16 mouse cellular contexts compared by ENCODE assay signal in the genomic region with DNA sequence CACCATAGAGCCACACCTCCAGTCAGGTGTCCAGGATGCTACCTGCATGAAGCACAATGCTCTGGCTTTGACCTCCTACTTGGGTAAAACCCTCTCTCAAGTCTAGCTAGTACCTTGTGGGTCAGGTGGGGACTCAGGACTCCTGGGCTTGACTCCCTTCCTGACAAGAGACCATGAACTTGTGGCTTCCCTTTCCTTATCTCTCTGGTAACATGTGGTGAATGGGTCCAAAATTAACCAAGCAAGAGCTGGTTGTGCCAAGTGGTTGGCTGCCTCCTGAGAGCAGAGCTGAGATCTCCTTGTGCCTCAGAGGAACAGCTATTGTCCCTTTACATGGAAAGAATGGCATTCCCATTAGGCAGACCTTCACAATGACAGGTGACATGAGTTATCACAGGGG. TPM values are rescaled to one million over a fixed set of nuclear protein-coding genes. Genes with fewer than 3 reads are reported as not detected.
A peak's percentile ranks its signal among the peaks of the same experiment; 100 is the strongest.
DNase-seq lines count a peak whose midpoint lies in the region; ATAC-seq and TF ChIP-seq lines count a peak whose summit lies in the region.
"Had no signal": no experiment of that assay in that cellular context is flagged by ENCODE, and none has a peak within 500 bp of the region (broad histone marks: within the 10 kb centered on the region; RNA-seq: fewer than 3 reads in every experiment).

No protein-coding gene starts in this region.

- H3K36me3 ChIP-seq in heart, embryonic 15.5 days, result no peaks in the 10 kb centered on the region; the same call in 1 of the 2 replicates
- H3K36me3 ChIP-seq in G1E (replicated peaks), result peaks cover 63% of the 10 kb centered on the region
- H3K36me3 ChIP-seq in embryonic facial prominence, embryonic 14.5 days (ENCODE audit: control insufficient read depth, insufficient read depth, low read length), result no peaks in the 10 kb centered on the region
- H3K36me3 ChIP-seq in forebrain, postnatal 0 days (ENCODE audit: insufficient read depth), result no peaks in the 10 kb centered on the region
- H3K36me3 ChIP-seq: stomach, embryonic 15.5 days had no signal

- no peak overlapping the region for H3K27ac ChIP-seq in heart, embryonic 15.5 days
- H3K27ac ChIP-seq in embryonic facial prominence, embryonic 14.5 days (replicated peaks; ENCODE audit: low read depth, low read length), result no peak overlapping the region
- no peak overlapping the region for H3K27ac ChIP-seq in forebrain, postnatal 0 days (ENCODE audit: low read depth, low read length)
- H3K27ac ChIP-seq: limb, embryonic 10.5 days; stomach, embryonic 15.5 days had no signal

- no peak overlapping the region for H3K4me2 ChIP-seq in heart, embryonic 15.5 days
- H3K4me2 ChIP-seq in embryonic facial prominence, embryonic 14.5 days (ENCODE audit: low read depth, low read length), result no peak overlapping the region
- no peak overlapping the region for H3K4me2 ChIP-seq in forebrain, postnatal 0 days (ENCODE audit: low read depth)

- no peak for TF ChIP-seq CTCF in G1E (IDR thresholded peaks at IDR 0.05; ENCODE audit: low read depth, low read length)
- TF ChIP-seq CTCF in forebrain, postnatal 0 days (IDR thresholded peaks at IDR 0.05; ENCODE audit: low read depth), result no peak

- no peak for ATAC-seq in heart, embryonic 15.5 days (replicated peaks; ENCODE audit: insufficient number of reproducible peaks, insufficient read depth, low FRiP score, low read depth)
- no peak for ATAC-seq in G1E (ENCODE audit: extremely low read depth, insufficient number of reproducible peaks, low FRiP score, poor library complexity, severe bottlenecking)
- no peak for ATAC-seq in embryonic facial prominence, embryonic 14.5 days (ENCODE audit: low read depth)
- peak; percentile 24 for ATAC-seq in megakaryocyte progenitor cell, adult 5-6 weeks (replicated peaks; ENCODE audit: poor library complexity)
- no peak for ATAC-seq in forebrain, postnatal 0 days

- H3K27me3 ChIP-seq in heart, embryonic 15.5 days, result no peaks in the 10 kb centered on the region
- H3K27me3 ChIP-seq in G1E (ENCODE audit: insufficient read depth, low read length), result no peaks in the 10 kb centered on the region
- no peaks in the 10 kb centered on the region for H3K27me3 ChIP-seq in embryonic facial prominence, embryonic 14.5 days (replicated peaks; ENCODE audit: control insufficient read depth, insufficient read depth, low read length)
- H3K27me3 ChIP-seq in forebrain, postnatal 0 days (ENCODE audit: insufficient read depth, low read length), result no peaks in the 10 kb centered on the region
- H3K27me3 ChIP-seq: stomach, embryonic 15.5 days had no signal

- DNase-seq in heart, postnatal 25 days (ENCODE audit: low spot score), result no peak
- DNase-seq in G1E (ENCODE audit: low spot score), result peak; percentile 21
- no peak for DNase-seq in embryonic facial prominence, embryonic 14.5 days (ENCODE audit: low spot score)
- DNase-seq in ovary, adult 18-20 months (ENCODE audit: low spot score), result no peak
- DNase-seq in forebrain, postnatal 0 days, result no peak
- DNase-seq: adrenal gland, postnatal 14 days; cerebellum, adult 9-10 months; gastrocnemius, postnatal 36 days; kidney, adult 8-10 months; lung, adult 2 months; spleen, adult 18-20 months; thymus, postnatal 36 days had no signal

- H3K9ac ChIP-seq in heart, embryonic 15.5 days, result no peak overlapping the region
- 0 out of 2 replicates have a peak overlapping the region, but pooled peaks have one; percentile 83 for H3K9ac ChIP-seq in embryonic facial prominence, embryonic 14.5 days (ENCODE audit: low read depth, low read length)
- H3K9ac ChIP-seq in forebrain, postnatal 0 days, result no peak overlapping the region
- H3K9ac ChIP-seq: stomach, embryonic 15.5 days had no signal

- no peaks in the 10 kb centered on the region for H3K9me3 ChIP-seq in heart, embryonic 15.5 days (replicated peaks)
- no peaks in the 10 kb centered on the region for H3K9me3 ChIP-seq in G1E (replicated peaks)
- no peaks in the 10 kb centered on the region for H3K9me3 ChIP-seq in embryonic facial prominence, embryonic 14.5 days (ENCODE audit: control insufficient read depth, low read length)
- H3K9me3 ChIP-seq in forebrain, postnatal 0 days (ENCODE audit: low read length), result no peaks in the 10 kb centered on the region
- H3K9me3 ChIP-seq: limb, embryonic 10.5 days; stomach, embryonic 15.5 days had no signal

- peaks cover 35% of the 10 kb centered on the region for H3K4me1 ChIP-seq in heart, embryonic 15.5 days (replicated peaks)
- H3K4me1 ChIP-seq in G1E (ENCODE audit: insufficient read depth, low read depth, low read length), result peaks cover 56% of the 10 kb centered on the region
- peaks cover 17% of the 10 kb centered on the region for H3K4me1 ChIP-seq in embryonic facial prominence, embryonic 14.5 days (ENCODE audit: control insufficient read depth, insufficient read depth, low read length)
- peaks cover 11% of the 10 kb centered on the region for H3K4me1 ChIP-seq in forebrain, postnatal 0 days (ENCODE audit: insufficient read depth)

- 0 out of 2 replicates have a peak overlapping the region, but pooled peaks have one; percentile 94 for H3K4me3 ChIP-seq in heart, embryonic 15.5 days
- no peak overlapping the region; the same call in 1 of the 2 replicates for H3K4me3 ChIP-seq in G1E (ENCODE audit: low read depth, low read length)
- no peak overlapping the region for H3K4me3 ChIP-seq in embryonic facial prominence, embryonic 14.5 days (ENCODE audit: low read depth, low read length)
- no peak overlapping the region for H3K4me3 ChIP-seq in forebrain, postnatal 0 days (ENCODE audit: low read depth, low read length)

- intact Hi-C loops in heart, postnatal 25 days (cut with DNase I), result no loop called here

RNA-seq across cellular contexts. Expression of a gene that starts 1.7 kb away (rescaled TPM):
- 114 and 120 TPM in 2 replicates for polyA plus RNA-seq in heart, embryonic 15.5 days (2015; fragmentation: Nextera tagmentation; extraction: Ambion mirVana)
- 10 to 100 TPM; 31.6 to 36.1 TPM for total RNA-seq in heart, postnatal 25 days (2021)
- total RNA-seq in G1E (2014; fragmentation: Nextera tagmentation), result 17.8 and 18.3 TPM in 2 replicates
- total RNA-seq in G1E (2017), result 50.2 and 51.1 TPM in 2 replicates
- 18.1 and 25.5 TPM in 2 replicates for polyA plus RNA-seq in G1E (2012)
- 46.2 and 48.7 TPM in 2 replicates for polyA plus RNA-seq in embryonic facial prominence, embryonic 14.5 days (2014; fragmentation: Nextera tagmentation; extraction: Ambion mirVana)
- 24.9 and 25.4 TPM in 2 replicates for total RNA-seq in megakaryocyte progenitor cell, adult 5-6 weeks (2015)
- 62.8 and 66.7 TPM in 2 replicates for total RNA-seq in megakaryocyte progenitor cell, adult 5-6 weeks (2017)
- 36.4 and 38.9 TPM in 2 replicates for total RNA-seq in forebrain, postnatal 0 days (2014; rRNA removed)
- polyA plus RNA-seq in forebrain, postnatal 0 days (2015; fragmentation: Nextera tagmentation; extraction: Ambion mirVana), result 34.0 and 40.7 TPM in 2 replicates

RNA-seq across cellular contexts. Expression of a gene that starts 2.0 kb away (rescaled TPM):
- polyA plus RNA-seq in heart, embryonic 15.5 days (2015; fragmentation: Nextera tagmentation; extraction: Ambion mirVana), result 13.6 and 20.2 TPM in 2 replicates
- 10 to 100 TPM; 26.2 to 28.6 TPM for total RNA-seq in heart, postnatal 25 days (2021)
- 40.0 and 44.7 TPM in 2 replicates for total RNA-seq in G1E (2014; fragmentation: Nextera tagmentation)
- 43.9 and 46.2 TPM in 2 replicates for total RNA-seq in G1E (2017)
- polyA plus RNA-seq in G1E (2012), result 58.6 TPM in 2 replicates
- polyA plus RNA-seq in embryonic facial prominence, embryonic 14.5 days (2014; fragmentation: Nextera tagmentation; extraction: Ambion mirVana), result 24.1 and 26.0 TPM in 2 replicates
- total RNA-seq in megakaryocyte progenitor cell, adult 5-6 weeks (2015), result 29.4 and 30.4 TPM in 2 replicates
- 37.6 and 48.7 TPM in 2 replicates for total RNA-seq in megakaryocyte progenitor cell, adult 5-6 weeks (2017)
- 31.4 and 35.2 TPM in 2 replicates for total RNA-seq in forebrain, postnatal 0 days (2014; rRNA removed)
- polyA plus RNA-seq in forebrain, postnatal 0 days (2015; fragmentation: Nextera tagmentation; extraction: Ambion mirVana), result 5.7 and 6.5 TPM in 2 replicates
